In the genomic region with DNA sequence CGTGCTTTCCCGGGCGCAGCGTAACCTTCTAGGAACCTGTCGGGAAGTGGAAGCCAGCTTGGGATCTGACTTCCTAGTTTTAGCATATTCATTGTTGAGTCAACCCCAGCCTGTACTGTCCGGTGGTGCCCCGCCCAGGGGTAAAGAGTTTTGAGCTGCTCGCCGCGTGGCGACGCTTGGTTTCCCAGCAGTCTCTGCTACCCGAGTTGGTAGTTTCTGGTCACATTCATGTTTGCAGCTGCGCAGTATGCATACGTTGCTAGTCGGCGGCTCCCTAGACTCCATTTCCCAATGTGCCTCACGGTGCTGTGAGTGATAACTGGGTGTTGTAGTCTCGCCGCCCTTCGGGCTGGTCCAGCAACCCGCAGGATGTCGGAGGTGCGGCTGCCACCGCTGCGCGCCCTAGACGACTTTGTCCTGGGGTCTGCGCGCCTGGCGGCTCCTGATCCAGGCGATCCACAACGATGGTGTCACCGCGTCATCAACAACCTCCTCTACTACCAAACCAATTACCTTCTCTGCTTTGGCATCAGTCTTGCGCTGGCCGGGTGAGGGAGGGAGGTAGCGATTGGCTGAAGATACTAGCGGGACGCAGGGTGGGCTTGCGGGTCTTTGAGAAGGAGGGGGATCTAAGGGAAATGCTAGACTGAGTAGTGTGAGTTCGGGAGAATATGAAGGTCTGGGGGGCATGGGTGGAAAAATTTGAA, we compare ENCODE assay signal across 8 mouse cellular contexts. TPM values are rescaled to one million over a fixed set of nuclear protein-coding genes. Genes with fewer than 3 reads are reported as not detected.
DNase-seq lines count a peak whose midpoint lies in the region; ATAC-seq and TF ChIP-seq lines count a peak whose summit lies in the region.

A gene (plus strand): TSS at position 225 of the 707 bp plus-strand sequence.

- H3K9me3 ChIP-seq in hindbrain, embryonic 13.5 days, result no peaks in the 10 kb centered on the region

- peaks cover 3% of the 10 kb centered on the region for H3K27me3 ChIP-seq in Patski
- no peaks in the 10 kb centered on the region for H3K27me3 ChIP-seq in hindbrain, embryonic 13.5 days

- ATAC-seq in Patski, result peak; percentile 81
- ATAC-seq in hindbrain, embryonic 13.5 days (ENCODE audit: low FRiP score), result peak; percentile 95

- peak; percentile 53 for DNase-seq in Patski (ENCODE audit: low read depth, low spot score)
- peak; percentile 79 to 83 for DNase-seq in cerebellum, postnatal 10 days
- peak; percentile 76 for DNase-seq in frontal cortex, postnatal 14 days (ENCODE audit: low spot score in 2 of 2)
- peak; percentile 80 to 83 for DNase-seq in layer of hippocampus, postnatal 36 days
- peak; percentile 89 for DNase-seq in lung, postnatal 36 days
- peak; percentile 92 for DNase-seq in retina, postnatal 1 day
- peak; percentile 45 for DNase-seq in urinary bladder, adult 2 months (ENCODE audit: low spot score)

- peak within 1 kb of the TSS; percentile 59 for H3K4me2 ChIP-seq in hindbrain, embryonic 13.5 days

- TF ChIP-seq CTCF in Patski (IDR thresholded peaks at IDR 0.05), result no peak

- in situ Hi-C loops in Patski (cut with MboI; ENCODE audit: low pct_unique_long_range_greater_than_20kb), result no loop called here

- H3K4me1 ChIP-seq in hindbrain, embryonic 13.5 days (replicated peaks), result peaks cover 12% of the 10 kb centered on the region

- POLR2A ChIA-PET in Patski (lab: Charles Lee), result no interaction called here

- 8% methylated on average over 42 of the region's 42 CpGs for WGBS in hindbrain, embryonic 13.5 days

- peak within 1 kb of the TSS; percentile 45 for H3K4me3 ChIP-seq in hindbrain, embryonic 13.5 days

- H3K27ac ChIP-seq in hindbrain, embryonic 13.5 days, result peak within 1 kb of the TSS; percentile 85

- peak within 1 kb of the TSS; percentile 70 for H3K9ac ChIP-seq in hindbrain, embryonic 13.5 days

- peaks cover 21% of the 10 kb centered on the region for H3K36me3 ChIP-seq in hindbrain, embryonic 13.5 days

- CTCF ChIA-PET in Patski (lab: Charles Lee), result interaction anchor here (1.2 kb wide), 1 partner anchor 65 kb away, joined by 3 read pairs; no protein-coding TSS in a partner anchor

RNA-seq across cellular contexts. Expression of the gene that starts here (rescaled TPM):
- 58.7 TPM for polyA plus RNA-seq in Patski (2021)
- 113 TPM in 2 replicates for polyA plus RNA-seq in hindbrain, embryonic 13.5 days (2015; fragmentation: Nextera tagmentation; extraction: Ambion mirVana)
- total RNA-seq in layer of hippocampus, postnatal 36 days (2021), result 100 to 1,000 TPM; 101 to 104 TPM
- polyA plus RNA-seq in urinary bladder, adult 2 months (2012; rRNA removed), result 30.8 and 37.7 TPM in 2 replicates

Comparison
In these comparisons a context has a peak if more than half of its experiments do, and no peak if none do; other contexts are left out.
1. Peak in every context shown above with its lines: DNase-seq, ATAC-seq, H3K4me3 ChIP-seq and H3K27ac ChIP-seq.